Comparison of ENCODE assay signal across 14 mouse cellular contexts in the genomic region with DNA sequence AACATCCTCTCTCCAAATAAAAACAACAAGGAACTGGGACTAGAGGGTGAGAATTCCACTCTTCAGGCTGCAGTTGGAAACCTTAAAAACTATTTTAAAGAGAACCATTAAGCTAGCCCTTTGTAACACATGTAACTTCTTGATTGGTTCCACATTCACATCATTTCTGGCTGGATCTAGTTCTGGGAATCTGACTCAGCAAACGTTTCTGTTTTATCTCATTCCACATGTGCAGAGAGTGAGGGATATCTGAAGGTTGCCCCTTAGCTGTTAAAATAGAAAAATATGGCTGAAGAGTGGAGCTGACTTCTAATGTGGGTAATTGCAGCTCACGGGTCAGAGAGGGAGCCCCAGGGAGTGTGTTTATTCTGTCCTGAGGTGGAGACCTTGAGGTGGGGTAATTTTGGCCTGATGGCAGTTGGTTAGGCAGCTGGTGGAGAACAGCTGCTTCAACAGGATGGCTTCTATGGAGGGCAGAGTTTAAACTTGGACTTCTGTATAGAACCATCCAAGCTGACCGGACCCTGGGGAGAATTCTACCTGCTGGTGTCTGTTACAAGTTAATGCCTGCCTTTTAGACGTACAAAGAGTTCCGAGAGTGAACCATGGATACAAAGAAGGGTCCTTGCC.
DNase-seq lines count a peak whose midpoint lies in the region; ATAC-seq lines count a peak whose summit lies in the region.
"Had no signal": no experiment of that assay in that cellular context is flagged by ENCODE, and none has a peak within 500 bp of the region (broad histone marks: within the 10 kb centered on the region; RNA-seq: fewer than 3 reads in every experiment).

No protein-coding gene starts in this region.

- 0 out of 2 replicates have a peak, but pooled peaks have one; percentile 19 for ATAC-seq in erythroid progenitor cell, adult 5-6 weeks (replicated peaks; ENCODE audit: low FRiP score, poor library complexity, severe bottlenecking)
- peak; percentile 96 for ATAC-seq in liver, embryonic 13.5 days (ENCODE audit: low read depth)
- ATAC-seq: CD4-positive, CD25-positive, alpha-beta regulatory T cell, adult 4 months had no signal

- peak overlapping the region; percentile 36 for H3K4me2 ChIP-seq in liver, embryonic 13.5 days
- H3K4me2 ChIP-seq: forebrain, embryonic 12.5 days had no signal

- 48% methylated on average over 5 of the region's 5 CpGs for WGBS in liver, embryonic 13.5 days (ENCODE audit: insufficient replicate concordance)

- H3K36me3 ChIP-seq in liver, embryonic 13.5 days, result no peaks in the 10 kb centered on the region
- H3K36me3 ChIP-seq: forebrain, embryonic 12.5 days had no signal

- H3K27ac ChIP-seq in liver, embryonic 13.5 days, result peak overlapping the region; percentile 85
- H3K27ac ChIP-seq: forebrain, embryonic 12.5 days had no signal

- DNase-seq in 3T3-L1 (ENCODE audit: low read depth, low spot score) (peak; percentile 51), NIH3T3 (ENCODE audit: low read depth) (peak; percentile 77)
- peak; percentile 46 for DNase-seq in liver, embryonic 13.5 days
- no peak for DNase-seq in thymus, postnatal 36 days
- DNase-seq in left cerebral cortex, adult 18-20 months (ENCODE audit: low spot score in 2 of 2), result no peak
- DNase-seq in kidney, postnatal 14 days, result no peak
- DNase-seq: adrenal gland, postnatal 25 days; cerebellum, adult 11-12 months; heart, postnatal 10 days; lung, adult 18-20 months; right cerebral cortex, postnatal 25 days had no signal

- H3K27me3 ChIP-seq in liver, embryonic 13.5 days, result no peaks in the 10 kb centered on the region; the same call in 1 of the 2 replicates
- H3K27me3 ChIP-seq: forebrain, embryonic 12.5 days had no signal

- H3K4me3 ChIP-seq in liver, embryonic 13.5 days (replicated peaks), result no peak overlapping the region
- H3K4me3 ChIP-seq: forebrain, embryonic 12.5 days had no signal

- peaks cover 34% of the 10 kb centered on the region for H3K4me1 ChIP-seq in liver, embryonic 13.5 days (replicated peaks)
- H3K4me1 ChIP-seq: forebrain, embryonic 12.5 days had no signal

- 0 out of 2 replicates have a peak overlapping the region, but pooled peaks have one; percentile 6 for H3K9ac ChIP-seq in liver, embryonic 13.5 days
- H3K9ac ChIP-seq: forebrain, embryonic 12.5 days had no signal

- no peaks in the 10 kb centered on the region for H3K9me3 ChIP-seq in liver, embryonic 13.5 days (replicated peaks)
- H3K9me3 ChIP-seq: forebrain, embryonic 12.5 days had no signal

Comparison
In these comparisons a context has a peak if more than half of its experiments do, and no peak if none do; other contexts are left out.
1. DNase-seq: peak in 3T3-L1 (single experiment), NIH3T3 (single experiment) and liver, embryonic 13.5 days (single experiment); none in thymus, postnatal 36 days (0 of 2), left cerebral cortex, adult 18-20 months (0 of 2) and kidney, postnatal 14 days (single experiment).